Mouse (Mus musculus): ENCODE measurements around the gene Avpr2. TPM values are rescaled to one million over a fixed set of nuclear protein-coding genes. Genes with fewer than 3 reads are reported as not detected.

Avpr2 gene
- total and polyA plus RNA-seq, 2 experiments from 2014 or later = not detected

DNA sequence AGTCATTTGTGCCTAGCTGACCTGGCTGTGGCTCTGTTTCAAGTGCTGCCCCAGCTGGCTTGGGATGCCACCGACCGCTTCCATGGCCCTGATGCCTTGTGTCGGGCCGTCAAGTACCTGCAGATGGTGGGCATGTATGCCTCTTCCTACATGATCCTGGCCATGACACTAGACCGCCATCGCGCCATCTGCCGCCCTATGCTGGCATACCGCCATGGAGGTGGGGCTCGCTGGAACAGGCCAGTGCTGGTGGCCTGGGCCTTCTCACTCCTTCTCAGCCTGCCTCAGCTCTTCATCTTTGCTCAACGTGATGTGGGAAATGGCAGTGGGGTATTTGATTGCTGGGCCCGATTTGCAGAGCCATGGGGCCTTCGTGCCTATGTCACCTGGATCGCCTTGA is 931 bp downstream of the Avpr2 start:
- Histone ChIP-seq H3K36me3 (ENCODE audit: insufficient read depth) (no peaks in the 10 kb centered on the region), H3K4me1 (ENCODE audit: insufficient read depth) (no peaks in the 10 kb centered on the region), H3K9me3 (ENCODE audit: low read length) (no peaks in the 10 kb centered on the region), H3K4me2 (ENCODE audit: low read depth) (no peak overlapping the region), H3K9ac (no peak overlapping the region), H3K27me3 (ENCODE audit: insufficient read depth, low read length) (no peaks in the 10 kb centered on the region), H3K27ac (ENCODE audit: low read depth, low read length) (no peak overlapping the region), H3K4me3 (ENCODE audit: low read depth, low read length) (no peak overlapping the region)
- WGBS = 90% methylated on average over 14 of the region's 14 CpGs
- DNase-seq (no peak), ATAC-seq (no peak)
- TF ChIP-seq CTCF (IDR thresholded peaks at IDR 0.05; ENCODE audit: low read depth) = no peak

DNA sequence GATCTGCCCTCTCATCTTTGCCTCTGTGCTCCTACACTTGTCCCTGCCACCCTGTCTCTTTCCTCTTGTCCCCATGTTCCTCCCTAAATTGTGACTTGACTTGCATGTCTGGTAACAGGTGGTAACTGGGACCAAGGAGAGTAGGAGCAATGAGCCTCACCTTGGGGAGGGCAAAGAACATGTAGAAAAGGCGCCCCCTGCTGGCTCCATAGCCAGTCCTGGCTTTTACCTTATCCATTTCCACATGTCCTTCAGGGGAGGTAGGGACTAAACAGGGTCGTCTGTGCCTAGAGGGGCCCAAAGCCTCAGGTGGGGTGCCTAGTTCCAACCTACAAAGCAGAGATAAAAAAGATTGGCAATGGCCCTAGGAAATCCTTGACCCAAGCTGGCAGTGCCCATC is 3.8 kb downstream of the Avpr2 start, which contains the start of gene L1cam:
Gene L1cam (minus strand): TSS at position 387 of the 400 bp plus-strand sequence.
- Histone ChIP-seq H3K4me1 (ENCODE audit: insufficient read depth) (no peaks in the 10 kb centered on the region), H3K9ac (no peak within 1 kb of the TSS), H3K9me3 (ENCODE audit: low read length) (no peaks in the 10 kb centered on the region), H3K27me3 (ENCODE audit: insufficient read depth, low read length) (no peaks in the 10 kb centered on the region), H3K4me2 (ENCODE audit: low read depth) (no peak within 1 kb of the TSS), H3K4me3 (ENCODE audit: low read depth, low read length) (no peak within 1 kb of the TSS), H3K27ac (ENCODE audit: low read depth, low read length) (no peak within 1 kb of the TSS), H3K36me3 (ENCODE audit: insufficient read depth) (no peaks in the 10 kb centered on the region)
- DNase-seq (peak; percentile 20), ATAC-seq (no peak)
- 21% methylated on average over 2 of the region's 2 CpGs for WGBS
- peak; percentile 37 for TF ChIP-seq CTCF (IDR thresholded peaks at IDR 0.05; ENCODE audit: low read depth)

DNA sequence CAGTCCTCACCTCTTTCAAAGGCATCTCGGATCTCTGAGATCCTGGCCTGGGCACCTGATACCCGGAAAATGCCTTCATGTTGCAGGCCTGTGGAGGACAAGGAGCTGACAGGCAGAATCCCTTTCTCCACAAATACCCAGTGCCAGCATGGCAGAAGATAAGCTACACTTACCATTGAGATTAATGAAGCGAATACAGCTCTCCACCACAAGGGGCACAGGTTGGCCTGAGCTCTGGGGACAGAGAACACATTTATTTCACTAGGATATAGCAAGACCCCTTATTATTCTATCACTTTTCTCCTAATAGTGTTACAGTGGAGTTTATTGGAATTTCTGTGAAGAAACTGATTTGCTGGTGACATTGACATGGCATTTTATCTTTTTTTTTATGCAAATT is 6.1 kb downstream of the Avpr2 start:
- 77% methylated on average over 3 of the region's 3 CpGs for WGBS
- H3K9me3 ChIP-seq (ENCODE audit: low read length) = no peaks in the 10 kb centered on the region
- no peak overlapping the region for H3K4me2 ChIP-seq (ENCODE audit: low read depth)
- no peak overlapping the region for H3K9ac ChIP-seq
- no peaks in the 10 kb centered on the region for H3K4me1 ChIP-seq (ENCODE audit: insufficient read depth)
- H3K36me3 ChIP-seq (ENCODE audit: insufficient read depth) = no peaks in the 10 kb centered on the region
- ATAC-seq (no peak), DNase-seq (no peak)
- no peak overlapping the region for H3K4me3 ChIP-seq (ENCODE audit: low read depth, low read length)
- TF ChIP-seq CTCF (IDR thresholded peaks at IDR 0.05; ENCODE audit: low read depth) = peak; percentile 42
- H3K27ac ChIP-seq (ENCODE audit: low read depth, low read length) = no peak overlapping the region
- no peaks in the 10 kb centered on the region for H3K27me3 ChIP-seq (ENCODE audit: insufficient read depth, low read length)

DNA sequence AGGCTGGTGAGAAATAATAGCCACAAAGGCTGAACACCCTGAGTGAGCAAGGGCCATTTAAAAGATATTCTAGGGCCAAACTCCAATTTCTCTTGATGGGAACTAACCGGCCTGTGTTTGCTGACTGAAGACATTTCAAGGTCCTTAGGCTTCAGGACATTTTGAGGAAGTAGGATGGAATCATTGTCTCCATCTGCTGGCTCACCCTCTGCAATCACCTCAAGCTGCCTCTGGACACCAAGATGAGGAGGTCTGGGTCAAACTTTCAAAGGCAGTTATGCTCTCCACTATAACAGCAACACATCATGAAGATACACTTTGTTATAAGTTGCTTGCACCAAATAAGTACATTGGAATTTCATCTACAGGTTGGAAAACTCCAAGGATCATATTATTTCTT is 18.1 kb downstream of the Avpr2 start:
- TF ChIP-seq CTCF (IDR thresholded peaks at IDR 0.05; ENCODE audit: low read depth) = no peak
- H3K36me3 ChIP-seq (ENCODE audit: insufficient read depth) = no peaks in the 10 kb centered on the region
- WGBS = 67% methylated on average over 1 of the region's 1 CpGs

DNA sequence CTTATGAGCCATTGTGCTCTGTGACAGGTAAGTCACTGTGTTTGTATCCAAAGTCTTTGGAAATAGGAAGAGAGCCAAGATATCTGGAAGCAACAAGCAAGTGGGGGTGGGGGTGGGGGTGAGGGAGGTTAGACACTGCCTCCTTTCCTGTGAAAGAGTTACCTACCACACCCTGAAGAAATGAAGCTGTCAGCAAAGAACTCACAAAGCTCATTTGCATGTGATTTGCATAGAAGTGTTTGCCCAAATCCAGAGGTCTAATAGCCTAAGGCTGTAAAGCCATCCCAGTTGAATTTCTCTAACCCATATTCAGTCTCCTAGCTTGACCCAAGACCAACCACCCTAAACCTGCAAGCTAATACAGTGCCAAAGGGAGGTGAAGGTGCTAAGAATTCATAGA is 18.5 kb downstream of the Avpr2 start:
- Histone ChIP-seq H3K4me3 (ENCODE audit: low read depth, low read length) (no peak overlapping the region), H3K9me3 (ENCODE audit: low read length) (no peaks in the 10 kb centered on the region), H3K27ac (ENCODE audit: low read depth, low read length) (no peak overlapping the region), H3K27me3 (ENCODE audit: insufficient read depth, low read length) (no peaks in the 10 kb centered on the region), H3K36me3 (ENCODE audit: insufficient read depth) (no peaks in the 10 kb centered on the region), H3K4me1 (ENCODE audit: insufficient read depth) (no peaks in the 10 kb centered on the region), H3K4me2 (ENCODE audit: low read depth) (no peak overlapping the region), H3K9ac (no peak overlapping the region)
- TF ChIP-seq CTCF (IDR thresholded peaks at IDR 0.05; ENCODE audit: low read depth) = no peak
- DNase-seq = no peak
- no peak for ATAC-seq

More for the DNA sequence above, 18.1 kb downstream of the Avpr2 start:
- Histone ChIP-seq H3K4me1 (ENCODE audit: insufficient read depth) (no peaks in the 10 kb centered on the region), H3K9ac (no peak overlapping the region), H3K27me3 (ENCODE audit: insufficient read depth, low read length) (no peaks in the 10 kb centered on the region), H3K4me2 (ENCODE audit: low read depth) (no peak overlapping the region), H3K9me3 (ENCODE audit: low read length) (no peaks in the 10 kb centered on the region), H3K4me3 (ENCODE audit: low read depth, low read length) (no peak overlapping the region), H3K27ac (ENCODE audit: low read depth, low read length) (no peak overlapping the region)
- ATAC-seq (no peak), DNase-seq (no peak)

DNA sequence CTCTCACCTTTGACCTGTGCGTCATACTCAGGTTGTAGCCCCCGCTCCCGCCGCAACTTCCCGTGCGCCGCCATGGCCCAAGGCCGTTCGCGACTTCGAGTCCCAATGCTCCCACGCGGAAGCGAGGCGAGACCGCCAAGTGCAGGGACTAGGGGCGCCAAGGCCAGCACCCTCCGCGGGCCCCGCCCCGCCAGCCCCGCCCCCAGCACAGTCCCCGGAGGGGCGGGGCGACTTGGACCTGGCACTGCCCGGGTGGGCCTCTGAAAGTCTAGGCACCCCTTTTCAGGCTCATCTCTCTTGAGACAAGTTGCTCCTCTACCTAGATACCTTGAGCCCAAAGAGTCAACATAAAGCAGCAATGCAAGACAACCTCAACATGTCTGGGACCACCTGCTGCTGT is 19.3 kb downstream of the Avpr2 start:
- Histone ChIP-seq H3K27ac (ENCODE audit: low read depth, low read length) (no peak overlapping the region), H3K9me3 (ENCODE audit: low read length) (no peaks in the 10 kb centered on the region), H3K4me2 (ENCODE audit: low read depth) (0 out of 2 replicates have a peak overlapping the region, but pooled peaks have one; percentile 27), H3K4me3 (ENCODE audit: low read depth, low read length) (no peak overlapping the region), H3K9ac (no peak overlapping the region), H3K36me3 (ENCODE audit: insufficient read depth) (no peaks in the 10 kb centered on the region), H3K27me3 (ENCODE audit: insufficient read depth, low read length) (no peaks in the 10 kb centered on the region), H3K4me1 (ENCODE audit: insufficient read depth) (no peaks in the 10 kb centered on the region)
- DNase-seq = no peak
- WGBS = 39% methylated on average over 26 of the region's 26 CpGs
- no peak for ATAC-seq
- TF ChIP-seq CTCF (IDR thresholded peaks at IDR 0.05; ENCODE audit: low read depth) = no peak

DNA sequence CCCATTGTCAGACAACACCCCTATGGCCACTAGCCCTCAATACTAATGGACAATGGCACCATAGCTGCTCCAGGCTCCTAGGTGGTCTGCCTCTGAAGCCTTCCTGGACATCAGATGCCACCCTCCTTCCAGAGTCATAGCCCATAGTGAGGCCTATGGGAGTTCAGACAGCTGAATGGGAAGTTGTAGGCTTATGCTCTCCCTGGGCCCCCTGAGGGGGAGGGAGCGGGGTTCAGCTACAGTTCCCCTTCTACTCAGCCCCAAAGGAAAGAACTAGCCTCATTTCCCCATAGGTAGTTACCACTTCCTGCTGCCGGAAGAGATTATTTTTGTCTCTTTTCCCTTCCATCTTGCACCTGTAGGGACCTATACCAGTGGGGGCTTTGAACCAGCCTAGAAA is 19.7 kb downstream of the Avpr2 start:
- Histone ChIP-seq H3K9ac (no peak overlapping the region), H3K4me1 (ENCODE audit: insufficient read depth) (no peaks in the 10 kb centered on the region), H3K27ac (ENCODE audit: low read depth, low read length) (no peak overlapping the region), H3K9me3 (ENCODE audit: low read length) (no peaks in the 10 kb centered on the region), H3K4me2 (ENCODE audit: low read depth) (no peak overlapping the region), H3K27me3 (ENCODE audit: insufficient read depth, low read length) (no peaks in the 10 kb centered on the region), H3K4me3 (ENCODE audit: low read depth, low read length) (no peak overlapping the region), H3K36me3 (ENCODE audit: insufficient read depth) (no peaks in the 10 kb centered on the region)
- ATAC-seq = no peak
- 82% methylated on average over 2 of the region's 2 CpGs for WGBS
- no peak for DNase-seq
- TF ChIP-seq CTCF (IDR thresholded peaks at IDR 0.05; ENCODE audit: low read depth) = no peak

All from forebrain, postnatal 0 days (tissue).